Mouse (Mus musculus): ENCODE data around the gene Slc26a11. TPM values are rescaled to one million over a fixed set of nuclear protein-coding genes. Genes with fewer than 3 reads are reported as not detected.

Gene Slc26a11
- total RNA-seq, 2 experiments from 2014 or later = 3.5 to 5.4 TPM

GRCm38 (mm10) chr11:119392800-119393482 lies 37.6 kb downstream of the Slc26a11 start, which contains the start of gene Rnf213:
Gene Rnf213 (plus strand): TSS chr11:119393100.
- intact Hi-C loops (cut with DNase I) = no loop called here
- peak; percentile 16 to 32 for DNase-seq (ENCODE audit: low spot score in 2 of 2)

GRCm38 (mm10) chr11:119393483-119393804 lies 38.1 kb downstream of the Slc26a11 start:
- DNase-seq (ENCODE audit: low spot score in 2 of 2) = no peak
- intact Hi-C loops (cut with DNase I) = no loop called here

- intact Hi-C loops (cut with DNase I) = no loop called here
- DNase-seq (ENCODE audit: low spot score in 2 of 2) = no peak
These were observed 38.9 kb downstream of the Slc26a11 start for GRCm38 (mm10) chr11:119394210-119394609.

- no peak for DNase-seq (ENCODE audit: low spot score in 2 of 2)
- intact Hi-C loops (cut with DNase I) = no loop called here
These were observed 40.0 kb downstream of the Slc26a11 start for GRCm38 (mm10) chr11:119395394-119395793.

- no peak for DNase-seq (ENCODE audit: low spot score in 2 of 2)
- intact Hi-C loops (cut with DNase I) = no loop called here
These were observed 40.6 kb downstream of the Slc26a11 start for GRCm38 (mm10) chr11:119395931-119396330.

- DNase-seq (ENCODE audit: low spot score in 2 of 2) = no peak
- intact Hi-C loops (cut with DNase I) = no loop called here
These were observed 41.1 kb downstream of the Slc26a11 start for GRCm38 (mm10) chr11:119396461-119396860.

- DNase-seq (ENCODE audit: low spot score in 2 of 2) = no peak
- intact Hi-C loops (cut with DNase I) = no loop called here
These were observed 47.3 kb downstream of the Slc26a11 start for GRCm38 (mm10) chr11:119402501-119403160.

- intact Hi-C loops (cut with DNase I) = no loop called here
- DNase-seq (ENCODE audit: low spot score in 2 of 2) = peak in 1 of 2 experiments; percentile 19
These were observed 49.3 kb downstream of the Slc26a11 start for GRCm38 (mm10) chr11:119404627-119405026.

- intact Hi-C loops (cut with DNase I) = no loop called here
- no peak for DNase-seq (ENCODE audit: low spot score in 2 of 2)
These were observed 52.0 kb downstream of the Slc26a11 start for GRCm38 (mm10) chr11:119407381-119407780.

- intact Hi-C loops (cut with DNase I) = no loop called here
- no peak for DNase-seq (ENCODE audit: low spot score in 2 of 2)
These were observed 52.6 kb downstream of the Slc26a11 start for GRCm38 (mm10) chr11:119407977-119408376.

GRCm38 (mm10) chr11:119419327-119420118 lies 64.2 kb downstream of the Slc26a11 start:
- no peak for DNase-seq (ENCODE audit: low spot score in 2 of 2)
- intact Hi-C loops (cut with DNase I) = loop anchor here (10.0 kb wide), 1 partner anchor 145 kb away; no protein-coding TSS in a partner anchor

- DNase-seq (ENCODE audit: low spot score in 2 of 2) = no peak
- intact Hi-C loops (cut with DNase I) = no loop called here
These were observed 65.1 kb downstream of the Slc26a11 start for GRCm38 (mm10) chr11:119420426-119420825.

- DNase-seq (ENCODE audit: low spot score in 2 of 2) = no peak
- intact Hi-C loops (cut with DNase I) = no loop called here
These were observed 72.1 kb downstream of the Slc26a11 start for GRCm38 (mm10) chr11:119427431-119427830.

GRCm38 (mm10) chr11:119427986-119428385 lies 72.6 kb downstream of the Slc26a11 start:
- intact Hi-C loops (cut with DNase I) = no loop called here
- DNase-seq (ENCODE audit: low spot score in 2 of 2) = no peak

GRCm38 (mm10) chr11:119428649-119429136 lies 73.3 kb downstream of the Slc26a11 start:
- intact Hi-C loops (cut with DNase I) = no loop called here
- no peak for DNase-seq (ENCODE audit: low spot score in 2 of 2)

Small RNA genes lying within 50 kb of the gene (microRNA-seq; reads per million reads assigned to microRNA genes)
- gene Mir1932 = 0 reads per million in 2 experiments

Other genes with a start within 250 kb of the Slc26a11 start
- gene Tbc1d16, start 127.1 kb upstream of the Slc26a11 start, total RNA-seq (2021) = 10 to 100 TPM; 51.3 to 56.4 TPM
- gene Ccdc40, start 127.0 kb upstream of the Slc26a11 start, total RNA-seq (2021) = 1 to 10 TPM; 1.1 to 1.8 TPM
- gene Gaa, start 87.7 kb upstream of the Slc26a11 start, total RNA-seq (2021) = 100 to 1,000 TPM; 142 to 157 TPM
- gene Eif4a3, start 55.5 kb upstream of the Slc26a11 start, total RNA-seq (2021) = 10 to 100 TPM; 84.6 to 92.1 TPM
- under 1 TPM; 0.31 to 0.42 TPM for gene Card14, start 47.8 kb upstream of the Slc26a11 start, total RNA-seq (2021)
- gene Sgsh, start within 50 bp of the Slc26a11 start, total RNA-seq (2021) = 1 to 10 TPM; 3.5 to 4.3 TPM
- gene Rnf213, start 37.5 kb downstream of the Slc26a11 start, total RNA-seq (2021) = 1 to 10 TPM; 2.8 TPM
- 10 to 100 TPM; 23.9 to 27.1 TPM for gene Endov, start 135.8 kb downstream of the Slc26a11 start, total RNA-seq (2021)
- 100 to 1,000 TPM; 112 to 122 TPM for gene Nptx1, start 192.2 kb downstream of the Slc26a11 start, total RNA-seq (2021)
- 10 to 100 TPM; 52.8 to 56.2 TPM for gene Rptor, start 247.3 kb downstream of the Slc26a11 start, total RNA-seq (2021)